Mouse (Mus musculus) ES-E14 (cell line): ENCODE data around the gene Cbarp. TPM values are rescaled to one million over a fixed set of nuclear protein-coding genes. Genes with fewer than 3 reads are reported as not detected.
A peak's percentile ranks its signal among the peaks of the same experiment; 100 is the strongest.

Source experiments
- DNase-seq: peaks from one replicate; pipeline ENCODE4 v3.0.0-alpha.2; 2013; ENCODE audit warnings: low read depth, low spot score
- H3K27ac ChIP-seq: 2 replicates; pipeline ENCODE4 v1.5.1; 2012; ENCODE audit warnings: low read depth, mild to moderate bottlenecking, low read length, moderate library complexity, mixed read lengths; ENCODE audit not compliant: poor library complexity, insufficient read depth, severe bottlenecking
- H3K36me3 ChIP-seq: 2 replicates; pipeline ENCODE4 v1.6.1; 2012; ENCODE audit warnings: mild to moderate bottlenecking, low read length, moderate library complexity, mixed read lengths; ENCODE audit not compliant: control insufficient read depth, poor library complexity, insufficient read depth, severe bottlenecking
- H3K4me1 ChIP-seq, 2 experiments: fragments of 150-350 bp in 1 of 2; sonication (generic) in 1 of 2; 2 replicates each; pipeline ENCODE4 v1.6.1; 2012; ENCODE audit warnings: low read length in 2 of 2, mild to moderate bottlenecking in 1 of 2, mixed read lengths in 1 of 2; ENCODE audit not compliant: control insufficient read depth in 2 of 2, insufficient read depth in 2 of 2, poor library complexity in 1 of 2
- H3K4me3 ChIP-seq, 2 experiments: fragments of 150-350 bp in 1 of 2; sonication (generic) in 1 of 2; 2 replicates each; pipeline ENCODE4 v1.5.1; 2012; ENCODE audit warnings: low read length in 2 of 2, low read depth in 1 of 2, mild to moderate bottlenecking in 1 of 2, mixed read lengths in 1 of 2; ENCODE audit not compliant: insufficient read depth in 1 of 2, poor library complexity in 1 of 2, severe bottlenecking in 1 of 2
- H3K9ac ChIP-seq: 2 replicates; pipeline ENCODE4 v1.6.1; 2012; ENCODE audit warnings: low read depth, mild to moderate bottlenecking, low read length, mixed read lengths; ENCODE audit not compliant: poor library complexity, insufficient read depth, severe bottlenecking
- H3K9me3 ChIP-seq: fragments of 150-350 bp; sonication (generic); 2 replicates; pipeline ENCODE4 v1.6.1; 2012; ENCODE audit warnings: low read depth, mild to moderate bottlenecking, low read length; ENCODE audit not compliant: control insufficient read depth, insufficient read depth
- CHD2 ChIP-seq: IDR thresholded peaks from 2 replicates; pipeline ENCODE4 v1.6.1; 2014; ENCODE audit warnings: mild to moderate bottlenecking, low read depth, low read length, inconsistent platforms
- HCFC1 ChIP-seq: IDR thresholded peaks from 2 replicates; pipeline ENCODE4 v1.6.1; 2012; ENCODE audit warnings: low read length, inconsistent platforms, borderline replicate concordance; ENCODE audit not compliant: insufficient read depth
- MAFK ChIP-seq: IDR thresholded peaks from 2 replicates; pipeline ENCODE4 v1.6.1; 2014; ENCODE audit warnings: mild to moderate bottlenecking, low read depth, low read length, inconsistent platforms; ENCODE audit not compliant: insufficient read depth
- ZC3H11A ChIP-seq: IDR thresholded peaks from 2 replicates; pipeline ENCODE4 v1.6.1; 2012; ENCODE audit warnings: low read depth, mild to moderate bottlenecking, inconsistent platforms, low read length, borderline replicate concordance
- ZNF384 ChIP-seq: IDR thresholded peaks from 2 replicates; pipeline ENCODE4 v1.6.1; 2012; ENCODE audit warnings: low read depth, low read length, inconsistent platforms
- in situ Hi-C, 2 experiments: fragments of 600-800 bp; cut with MboI; formaldehyde crosslinking; loops; one replicate each; pipeline ENCODE4 v1.15.1; 2025; ENCODE audit warnings: low sequenced_read_pairs in 2 of 2, inconsistent platforms in 1 of 2; ENCODE audit not compliant: unreplicated experiment in 2 of 2
- total RNA-seq: library from RNA; depleted of rRNA; stranded (reverse); fragments of 300-350 nt; gene quantifications from 2 replicates; pipeline ENCODE4 v1.2.3, GENCODE M21; 2012

Cbarp gene
- total RNA-seq, 1 experiment = 20.9 TPM

- peak overlapping the region; percentile 80 to 81 for H3K4me3 ChIP-seq
- H3K4me1 ChIP-seq = peaks cover 5 to 11% of the 10 kb centered on the region in 2 experiments; a peak in 3 of 4 replicates
- TF ChIP-seq CHD2 (no peak), HCFC1 (no peak), ZNF384 (no peak), MAFK (no peak)
- peak overlapping the region; percentile 96 for H3K27ac ChIP-seq
- peaks cover 24% of the 10 kb centered on the region for H3K36me3 ChIP-seq
- H3K9ac ChIP-seq = peak overlapping the region; percentile 87
- H3K9me3 ChIP-seq = no peaks in the 10 kb centered on the region
- DNase-seq = no peak
- in situ Hi-C loops = loop anchor here (10.0 kb wide), 2 partner anchors 73 to 203 kb away; partner anchors contain the start of gene Ndufs7 (in 1 of the 2)
Observed at GRCm38 (mm10) chr10:80171760-80172526, 31.3 kb upstream of the Cbarp start.

- no peak for DNase-seq
- Histone ChIP-seq H3K27ac (no peak overlapping the region), H3K4me1 (peaks cover 6 to 13% of the 10 kb centered on the region in 2 experiments; a peak in 3 of 4 replicates), H3K4me3 (peak overlapping the region; percentile 15 to 80), H3K9me3 (no peaks in the 10 kb centered on the region), H3K36me3 (peaks cover 24% of the 10 kb centered on the region), H3K9ac (peak overlapping the region; percentile 87; the same call in 1 of the 2 replicates)
- TF ChIP-seq CHD2 (no peak), ZNF384 (no peak), ZC3H11A (no peak), HCFC1 (no peak), MAFK (no peak)
- in situ Hi-C loops = loop anchor here (10.0 kb wide), 2 partner anchors 74 to 204 kb away; partner anchors contain the start of gene Ndufs7 (in 1 of the 2)
Observed at GRCm38 (mm10) chr10:80171252-80171651, 30.6 kb upstream of the Cbarp start.

- no peak for TF ChIP-seq HCFC1
- no peak for TF ChIP-seq ZC3H11A
- no peak for TF ChIP-seq MAFK
- no peak for TF ChIP-seq CHD2
- no peak for TF ChIP-seq ZNF384
- H3K4me1 ChIP-seq = peaks cover 6 to 17% of the 10 kb centered on the region in 2 experiments; a peak in 3 of 4 replicates
- no peak for DNase-seq
- no peak overlapping the region for H3K4me3 ChIP-seq
- in situ Hi-C loops = loop anchor here (10.0 kb wide), 2 partner anchors 74 to 204 kb away; partner anchors contain the start of gene Ndufs7 (in 1 of the 2)
- peaks cover 24% of the 10 kb centered on the region for H3K36me3 ChIP-seq
- H3K9ac ChIP-seq = 0 out of 2 replicates have a peak overlapping the region, but pooled peaks have one; percentile 15
- H3K9me3 ChIP-seq = no peaks in the 10 kb centered on the region
- no peak overlapping the region for H3K27ac ChIP-seq
Observed at GRCm38 (mm10) chr10:80170601-80171021, 30.0 kb upstream of the Cbarp start.

DNA sequence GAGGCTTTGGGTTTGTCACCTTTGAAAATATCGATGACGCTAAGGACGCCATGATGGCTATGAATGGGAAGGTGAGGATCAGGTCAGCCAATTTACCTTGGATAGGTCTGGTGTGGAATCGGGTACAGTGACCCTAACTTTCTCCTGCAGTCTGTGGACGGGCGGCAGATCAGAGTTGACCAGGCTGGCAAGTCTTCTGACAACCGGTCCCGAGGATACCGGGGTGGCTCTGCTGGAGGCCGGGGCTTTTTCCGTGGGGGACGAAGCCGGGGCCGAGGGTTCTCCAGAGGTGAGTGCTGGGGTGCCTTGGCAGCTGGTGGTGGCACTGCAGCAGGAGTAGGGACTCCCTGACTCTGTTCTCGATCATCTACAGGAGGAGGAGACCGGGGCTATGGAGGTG is 29.4 kb upstream of the Cbarp start:
- peaks cover 24% of the 10 kb centered on the region for H3K36me3 ChIP-seq
- H3K9me3 ChIP-seq = no peaks in the 10 kb centered on the region
- H3K9ac ChIP-seq = no peak overlapping the region
- H3K27ac ChIP-seq = no peak overlapping the region
- no peak for TF ChIP-seq MAFK
- no peak for TF ChIP-seq ZNF384
- no peak for TF ChIP-seq ZC3H11A
- in situ Hi-C loops = loop anchor here (10.0 kb wide), 2 partner anchors 75 to 205 kb away; partner anchors contain the start of gene Ndufs7 (in 1 of the 2)
- H3K4me1 ChIP-seq = peaks cover 9 to 21% of the 10 kb centered on the region in 2 experiments; a peak in 3 of 4 replicates
- no peak overlapping the region for H3K4me3 ChIP-seq
- DNase-seq = no peak
